Mouse (Mus musculus): ENCODE measurements at regions not wholly inside any gene's neighbourhood (a gene's known extent, or its start where the extent isn't known, plus 50 kb on each side); places are given as distances from the start of the nearest gene placed in this dataset.

DNA sequence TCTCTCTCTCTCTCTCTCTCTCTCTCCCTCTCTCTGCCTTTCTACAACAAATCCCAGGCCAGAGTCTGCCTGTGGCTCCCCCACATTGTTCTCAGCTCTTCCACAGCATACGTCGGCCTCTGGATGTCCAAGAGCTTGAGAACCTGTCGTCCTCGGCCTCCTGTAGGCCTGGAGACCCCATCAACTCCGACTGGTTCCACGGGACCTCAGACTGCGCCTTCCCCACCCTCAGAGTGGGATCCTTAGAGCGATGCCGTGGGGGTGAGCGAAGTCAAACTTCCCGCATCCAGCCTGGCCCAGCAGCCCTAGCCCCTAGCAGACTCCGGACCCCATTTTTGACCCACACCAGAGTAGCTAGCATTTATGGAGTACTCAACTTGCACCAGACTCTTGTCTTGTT is 128.7 kb upstream of the Foxd3 start:
- H3K9ac ChIP-seq (ENCODE audit: low read depth, low read length) = no peak overlapping the region
- DNase-seq (ENCODE audit: low spot score) = no peak
- no peak for TF ChIP-seq CTCF (IDR thresholded peaks at IDR 0.05; ENCODE audit: low read depth)
- no peaks in the 10 kb centered on the region for H3K4me1 ChIP-seq (replicated peaks; ENCODE audit: insufficient read depth, low read length)
- ATAC-seq (replicated peaks; ENCODE audit: low FRiP score, low read depth) = no peak
- H3K27me3 ChIP-seq (ENCODE audit: insufficient read depth, low read length) = no peaks in the 10 kb centered on the region
- H3K9me3 ChIP-seq (replicated peaks; ENCODE audit: low read length) = no peaks in the 10 kb centered on the region
- no peaks in the 10 kb centered on the region for H3K36me3 ChIP-seq (ENCODE audit: insufficient read depth, low read length)
- H3K27ac ChIP-seq = no peak overlapping the region
- 93% methylated on average over 12 of the region's 12 CpGs for WGBS
- H3K4me3 ChIP-seq (replicated peaks; ENCODE audit: low read depth, low read length) = no peak overlapping the region
- H3K4me2 ChIP-seq (ENCODE audit: low read length) = no peak overlapping the region

- WGBS = 42% methylated on average over 6 of the region's 6 CpGs
- H3K27ac ChIP-seq = no peak overlapping the region
- DNase-seq (ENCODE audit: low spot score) = peak; percentile 23
- H3K4me2 ChIP-seq (ENCODE audit: low read length) = no peak overlapping the region
- TF ChIP-seq CTCF (IDR thresholded peaks at IDR 0.05; ENCODE audit: low read depth) = no peak
- no peaks in the 10 kb centered on the region for H3K9me3 ChIP-seq (replicated peaks; ENCODE audit: low read length)
- no peak overlapping the region for H3K4me3 ChIP-seq (replicated peaks; ENCODE audit: low read depth, low read length)
- H3K9ac ChIP-seq (ENCODE audit: low read depth, low read length) = no peak overlapping the region
- no peak for ATAC-seq (replicated peaks; ENCODE audit: low FRiP score, low read depth)
- no peaks in the 10 kb centered on the region for H3K27me3 ChIP-seq (ENCODE audit: insufficient read depth, low read length)
- no peaks in the 10 kb centered on the region for H3K36me3 ChIP-seq (ENCODE audit: insufficient read depth, low read length)
- H3K4me1 ChIP-seq (replicated peaks; ENCODE audit: insufficient read depth, low read length) = 0 out of 2 replicates have a peak, but pooled peaks cover 2% of the 10 kb centered on the region
These were observed 112.1 kb upstream of the Foxd3 start for GRCm38 (mm10) chr4:99544014-99544413.

GRCm38 (mm10) chr4:99545742-99546141 is 110.4 kb upstream of the Foxd3 start:
- H3K27ac ChIP-seq = no peak overlapping the region
- no peak for TF ChIP-seq CTCF (IDR thresholded peaks at IDR 0.05; ENCODE audit: low read depth)
- WGBS = 35% methylated on average over 3 of the region's 3 CpGs
- DNase-seq (ENCODE audit: low spot score) (no peak), ATAC-seq (replicated peaks; ENCODE audit: low FRiP score, low read depth) (no peak)
- no peaks in the 10 kb centered on the region for H3K9me3 ChIP-seq (replicated peaks; ENCODE audit: low read length)
- no peak overlapping the region for H3K4me2 ChIP-seq (ENCODE audit: low read length)
- no peak overlapping the region for H3K4me3 ChIP-seq (replicated peaks; ENCODE audit: low read depth, low read length)
- no peaks in the 10 kb centered on the region for H3K36me3 ChIP-seq (ENCODE audit: insufficient read depth, low read length)
- H3K27me3 ChIP-seq (ENCODE audit: insufficient read depth, low read length) = no peaks in the 10 kb centered on the region
- H3K4me1 ChIP-seq (replicated peaks; ENCODE audit: insufficient read depth, low read length) = 0 out of 2 replicates have a peak, but pooled peaks cover 2% of the 10 kb centered on the region
- H3K9ac ChIP-seq (ENCODE audit: low read depth, low read length) = no peak overlapping the region

DNA sequence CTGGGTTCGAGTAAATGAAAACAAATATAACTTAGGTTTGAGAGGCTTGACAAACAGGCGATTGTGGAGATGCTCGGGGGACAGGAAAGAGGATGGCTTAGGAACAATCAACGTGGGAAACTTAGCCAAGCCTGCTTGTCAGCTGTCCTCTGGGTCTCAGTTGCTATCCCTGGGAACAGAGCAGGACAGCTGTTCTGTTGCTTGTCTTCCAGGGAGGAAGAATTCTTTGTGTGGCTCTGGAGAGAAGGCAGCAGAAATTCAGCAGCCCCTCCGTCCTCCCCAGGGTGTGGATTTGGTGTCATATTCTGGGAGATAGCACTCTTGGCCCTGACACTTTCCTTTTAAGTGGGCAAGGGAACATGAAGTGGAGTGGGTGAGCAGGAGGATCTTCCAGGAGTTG is 98.1 kb upstream of the Foxd3 start:
- H3K4me3 ChIP-seq (replicated peaks; ENCODE audit: low read depth, low read length) = no peak overlapping the region
- DNase-seq (ENCODE audit: low spot score) = no peak
- no peak overlapping the region for H3K27ac ChIP-seq
- no peaks in the 10 kb centered on the region for H3K27me3 ChIP-seq (ENCODE audit: insufficient read depth, low read length)
- WGBS = 53% methylated on average over 5 of the region's 5 CpGs
- no peaks in the 10 kb centered on the region for H3K4me1 ChIP-seq (replicated peaks; ENCODE audit: insufficient read depth, low read length)
- TF ChIP-seq CTCF (IDR thresholded peaks at IDR 0.05; ENCODE audit: low read depth) = no peak
- no peaks in the 10 kb centered on the region for H3K9me3 ChIP-seq (replicated peaks; ENCODE audit: low read length)
- no peak overlapping the region for H3K4me2 ChIP-seq (ENCODE audit: low read length)
- H3K36me3 ChIP-seq (ENCODE audit: insufficient read depth, low read length) = no peaks in the 10 kb centered on the region
- no peak overlapping the region for H3K9ac ChIP-seq (ENCODE audit: low read depth, low read length)
- ATAC-seq (replicated peaks; ENCODE audit: low FRiP score, low read depth) = no peak

DNA sequence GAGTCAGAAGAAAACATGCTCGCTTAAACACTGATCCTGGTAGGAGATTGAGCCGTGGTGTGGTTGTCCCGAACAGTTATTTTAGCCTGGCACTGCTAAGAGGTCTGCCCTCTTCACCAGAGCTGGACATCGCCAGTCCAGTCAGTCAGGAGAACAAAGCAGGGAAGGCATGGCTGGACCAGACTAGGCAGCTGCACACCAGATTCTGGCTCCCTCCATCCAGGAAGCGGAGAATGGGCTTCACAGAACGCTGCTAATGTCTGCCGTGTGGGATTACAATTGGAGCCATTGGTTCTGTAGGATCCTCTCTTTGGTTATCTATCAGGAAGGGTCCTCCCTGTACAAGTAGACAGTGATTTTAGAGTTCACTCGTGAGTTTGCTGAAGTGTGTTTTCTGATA is 95.5 kb upstream of the Foxd3 start:
- ATAC-seq (replicated peaks; ENCODE audit: low FRiP score, low read depth) = no peak
- 30% methylated on average over 8 of the region's 8 CpGs for WGBS

DNA sequence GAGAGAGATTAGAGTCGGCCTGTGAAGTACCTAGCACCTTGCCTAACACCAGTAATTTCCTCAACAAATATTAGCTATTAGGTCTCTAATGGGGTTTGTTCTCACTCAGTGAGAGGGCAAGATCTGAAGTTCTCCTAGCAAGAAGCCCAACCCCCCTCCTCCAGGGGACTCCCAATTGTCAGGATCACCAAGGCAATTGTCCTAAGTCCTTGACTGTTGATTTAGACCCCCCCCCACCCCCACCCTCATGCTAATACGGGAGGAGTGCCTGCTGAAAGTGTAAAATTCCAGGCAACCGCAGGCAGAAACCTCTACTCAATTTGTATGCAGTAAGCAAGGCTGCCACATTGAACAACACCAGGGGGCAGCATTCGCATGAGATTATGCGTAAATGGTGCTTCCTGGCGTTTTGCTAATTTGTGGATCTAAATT is 94.6 kb upstream of the Foxd3 start:
- no peaks in the 10 kb centered on the region for H3K27me3 ChIP-seq (ENCODE audit: insufficient read depth, low read length)
- H3K4me2 ChIP-seq (ENCODE audit: low read length) = no peak overlapping the region
- H3K27ac ChIP-seq = no peak overlapping the region
- TF ChIP-seq CTCF (IDR thresholded peaks at IDR 0.05; ENCODE audit: low read depth) = peak; percentile 42; the same call in 1 of the 2 replicates
- no peaks in the 10 kb centered on the region for H3K4me1 ChIP-seq (replicated peaks; ENCODE audit: insufficient read depth, low read length)
- ATAC-seq (replicated peaks; ENCODE audit: low FRiP score, low read depth) = no peak
- no peaks in the 10 kb centered on the region for H3K9me3 ChIP-seq (replicated peaks; ENCODE audit: low read length)
- H3K36me3 ChIP-seq (ENCODE audit: insufficient read depth, low read length) = no peaks in the 10 kb centered on the region
- DNase-seq (ENCODE audit: low spot score) = no peak
- H3K9ac ChIP-seq (ENCODE audit: low read depth, low read length) = no peak overlapping the region
- H3K4me3 ChIP-seq (replicated peaks; ENCODE audit: low read depth, low read length) = no peak overlapping the region
- WGBS = 12% methylated on average over 6 of the region's 6 CpGs

More for the DNA sequence above, 95.5 kb upstream of the Foxd3 start:
- H3K4me1 ChIP-seq (replicated peaks; ENCODE audit: insufficient read depth, low read length) = no peaks in the 10 kb centered on the region
- DNase-seq (ENCODE audit: low spot score) = no peak
- H3K27ac ChIP-seq = no peak overlapping the region
- no peak overlapping the region for H3K4me2 ChIP-seq (ENCODE audit: low read length)
- no peaks in the 10 kb centered on the region for H3K36me3 ChIP-seq (ENCODE audit: insufficient read depth, low read length)
- H3K9me3 ChIP-seq (replicated peaks; ENCODE audit: low read length) = no peaks in the 10 kb centered on the region
- no peak for TF ChIP-seq CTCF (IDR thresholded peaks at IDR 0.05; ENCODE audit: low read depth)
- no peak overlapping the region for H3K9ac ChIP-seq (ENCODE audit: low read depth, low read length)
- H3K27me3 ChIP-seq (ENCODE audit: insufficient read depth, low read length) = no peaks in the 10 kb centered on the region
- H3K4me3 ChIP-seq (replicated peaks; ENCODE audit: low read depth, low read length) = no peak overlapping the region

DNA sequence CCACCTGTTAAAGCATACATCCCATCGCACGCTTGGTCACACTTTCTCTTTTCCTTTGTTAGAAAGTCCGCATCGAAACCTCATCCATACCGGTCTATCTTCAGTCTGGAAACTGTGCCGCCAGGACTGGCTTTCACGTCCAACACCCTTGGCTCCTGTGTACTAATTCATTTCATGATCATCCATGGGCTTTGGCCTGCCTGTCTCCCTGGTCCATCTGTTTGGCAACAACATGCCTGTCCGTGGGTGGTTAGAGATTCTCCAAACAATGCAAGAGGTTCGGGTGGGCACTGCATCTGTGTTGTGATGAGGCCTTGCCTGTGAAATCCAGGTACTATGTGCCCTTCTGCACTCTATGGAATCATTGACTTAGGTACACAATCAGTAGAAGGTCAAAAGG is 90.7 kb upstream of the Foxd3 start:
- H3K9me3 ChIP-seq (replicated peaks; ENCODE audit: low read length) = no peaks in the 10 kb centered on the region
- no peak for DNase-seq (ENCODE audit: low spot score)
- no peaks in the 10 kb centered on the region for H3K4me1 ChIP-seq (replicated peaks; ENCODE audit: insufficient read depth, low read length)
- H3K9ac ChIP-seq (ENCODE audit: low read depth, low read length) = no peak overlapping the region
- no peak for TF ChIP-seq CTCF (IDR thresholded peaks at IDR 0.05; ENCODE audit: low read depth)
- no peak overlapping the region for H3K27ac ChIP-seq
- H3K4me3 ChIP-seq (replicated peaks; ENCODE audit: low read depth, low read length) = no peak overlapping the region
- ATAC-seq (replicated peaks; ENCODE audit: low FRiP score, low read depth) = no peak
- no peak overlapping the region for H3K4me2 ChIP-seq (ENCODE audit: low read length)
- no peaks in the 10 kb centered on the region for H3K27me3 ChIP-seq (ENCODE audit: insufficient read depth, low read length)
- 87% methylated on average over 9 of the region's 9 CpGs for WGBS
- H3K36me3 ChIP-seq (ENCODE audit: insufficient read depth, low read length) = no peaks in the 10 kb centered on the region

Measured in kidney, postnatal 0 days (tissue).